Mouse (Mus musculus): ENCODE data around the gene Nrf1. TPM values are rescaled to one million over a fixed set of nuclear protein-coding genes. Genes with fewer than 3 reads are reported as not detected.

Nrf1 gene
- polyA plus RNA-seq, 1 experiment: 84.9 TPM

GRCm38 (mm10) chr6:30021656-30022055 is 26.1 kb upstream of the Nrf1 start:
- 73% methylated on average over 5 of the region's 5 CpGs for WGBS
- TF ChIP-seq CTCF (IDR thresholded peaks at IDR 0.05; ENCODE audit: insufficient read depth, low read depth, low read length): no peak
- TF ChIP-seq POLR2A (IDR thresholded peaks at IDR 0.05; ENCODE audit: insufficient read depth, low read depth, low read length): no peak
- no peak overlapping the region for H3K27ac ChIP-seq (ENCODE audit: insufficient read depth, low read depth, low read length)
- no peaks in the 10 kb centered on the region for H3K4me1 ChIP-seq (ENCODE audit: control insufficient read depth, insufficient read depth, low read length)
- no peak overlapping the region for H3K4me3 ChIP-seq (ENCODE audit: insufficient read depth, low read depth, low read length)

GRCm38 (mm10) chr6:30026799-30027198 is 21.0 kb upstream of the Nrf1 start:
- TF ChIP-seq POLR2A (IDR thresholded peaks at IDR 0.05; ENCODE audit: insufficient read depth, low read depth, low read length) (no peak), CTCF (IDR thresholded peaks at IDR 0.05; ENCODE audit: insufficient read depth, low read depth, low read length) (no peak)
- H3K4me1 ChIP-seq (ENCODE audit: control insufficient read depth, insufficient read depth, low read length): no peaks in the 10 kb centered on the region
- 75% methylated on average over 10 of the region's 10 CpGs for whole genome bisulfite sequencing
- no peak overlapping the region for H3K27ac ChIP-seq (ENCODE audit: insufficient read depth, low read depth, low read length)
- H3K4me3 ChIP-seq (ENCODE audit: insufficient read depth, low read depth, low read length): no peak overlapping the region

GRCm38 (mm10) chr6:30028358-30028757 is 19.4 kb upstream of the Nrf1 start:
- TF ChIP-seq CTCF (IDR thresholded peaks at IDR 0.05; ENCODE audit: insufficient read depth, low read depth, low read length) (no peak), POLR2A (IDR thresholded peaks at IDR 0.05; ENCODE audit: insufficient read depth, low read depth, low read length) (no peak)
- Histone ChIP-seq H3K27ac (ENCODE audit: insufficient read depth, low read depth, low read length) (no peak overlapping the region), H3K4me1 (ENCODE audit: control insufficient read depth, insufficient read depth, low read length) (no peaks in the 10 kb centered on the region), H3K4me3 (ENCODE audit: insufficient read depth, low read depth, low read length) (no peak overlapping the region)
- WGBS: 63% methylated on average over 4 of the region's 4 CpGs

GRCm38 (mm10) chr6:30035112-30035511 is 12.7 kb upstream of the Nrf1 start:
- H3K4me3 ChIP-seq (ENCODE audit: insufficient read depth, low read depth, low read length): no peak overlapping the region
- WGBS: 91% methylated on average over 4 of the region's 4 CpGs
- H3K4me1 ChIP-seq (ENCODE audit: control insufficient read depth, insufficient read depth, low read length): no peaks in the 10 kb centered on the region
- TF ChIP-seq CTCF (IDR thresholded peaks at IDR 0.05; ENCODE audit: insufficient read depth, low read depth, low read length) (no peak), POLR2A (IDR thresholded peaks at IDR 0.05; ENCODE audit: insufficient read depth, low read depth, low read length) (no peak)
- H3K27ac ChIP-seq (ENCODE audit: insufficient read depth, low read depth, low read length): no peak overlapping the region

- TF ChIP-seq CTCF (IDR thresholded peaks at IDR 0.05; ENCODE audit: insufficient read depth, low read depth, low read length) (no peak), POLR2A (IDR thresholded peaks at IDR 0.05; ENCODE audit: insufficient read depth, low read depth, low read length) (no peak)
- no peaks in the 10 kb centered on the region for H3K4me1 ChIP-seq (ENCODE audit: control insufficient read depth, insufficient read depth, low read length)
- no peak overlapping the region for H3K27ac ChIP-seq (ENCODE audit: insufficient read depth, low read depth, low read length)
- no peak overlapping the region for H3K4me3 ChIP-seq (ENCODE audit: insufficient read depth, low read depth, low read length)
- WGBS: 38% methylated on average over 1 of the region's 1 CpGs
Observed at GRCm38 (mm10) chr6:30041498-30041897, 6.3 kb upstream of the Nrf1 start.

- Histone ChIP-seq H3K4me1 (ENCODE audit: control insufficient read depth, insufficient read depth, low read length) (no peaks in the 10 kb centered on the region), H3K27ac (ENCODE audit: insufficient read depth, low read depth, low read length) (no peak overlapping the region), H3K4me3 (ENCODE audit: insufficient read depth, low read depth, low read length) (no peak overlapping the region)
- 58% methylated on average over 3 of the region's 3 CpGs for WGBS
- TF ChIP-seq POLR2A (IDR thresholded peaks at IDR 0.05; ENCODE audit: insufficient read depth, low read depth, low read length) (no peak), CTCF (IDR thresholded peaks at IDR 0.05; ENCODE audit: insufficient read depth, low read depth, low read length) (no peak)
Observed at GRCm38 (mm10) chr6:30042483-30042882, 5.3 kb upstream of the Nrf1 start.

GRCm38 (mm10) chr6:30048163-30048500 is 344 bp downstream of the Nrf1 start:
- Histone ChIP-seq H3K27ac (ENCODE audit: insufficient read depth, low read depth, low read length) (peak overlapping the region; percentile 88), H3K4me1 (ENCODE audit: control insufficient read depth, insufficient read depth, low read length) (no peaks in the 10 kb centered on the region), H3K4me3 (ENCODE audit: insufficient read depth, low read depth, low read length) (peak overlapping the region; percentile 94)
- TF ChIP-seq CTCF (IDR thresholded peaks at IDR 0.05; ENCODE audit: insufficient read depth, low read depth, low read length): no peak
- no peak for TF ChIP-seq POLR2A (IDR thresholded peaks at IDR 0.05; ENCODE audit: insufficient read depth, low read depth, low read length)
- WGBS: 1% methylated on average over 45 of the region's 45 CpGs

GRCm38 (mm10) chr6:30048501-30049353 is 939 bp downstream of the Nrf1 start:
- Histone ChIP-seq H3K4me3 (ENCODE audit: insufficient read depth, low read depth, low read length) (peak overlapping the region; percentile 94), H3K4me1 (ENCODE audit: control insufficient read depth, insufficient read depth, low read length) (no peaks in the 10 kb centered on the region), H3K27ac (ENCODE audit: insufficient read depth, low read depth, low read length) (peak overlapping the region; percentile 88)
- TF ChIP-seq CTCF (IDR thresholded peaks at IDR 0.05; ENCODE audit: insufficient read depth, low read depth, low read length) (no peak), POLR2A (IDR thresholded peaks at IDR 0.05; ENCODE audit: insufficient read depth, low read depth, low read length) (no peak)
- under 1% methylated on average over 50 of the region's 54 CpGs for WGBS

- WGBS: 7% methylated on average over 1 of the region's 1 CpGs
- no peak overlapping the region for H3K27ac ChIP-seq (ENCODE audit: insufficient read depth, low read depth, low read length)
- TF ChIP-seq CTCF (IDR thresholded peaks at IDR 0.05; ENCODE audit: insufficient read depth, low read depth, low read length): no peak
- no peak for TF ChIP-seq POLR2A (IDR thresholded peaks at IDR 0.05; ENCODE audit: insufficient read depth, low read depth, low read length)
Observed at GRCm38 (mm10) chr6:30053116-30053515, 5.3 kb downstream of the Nrf1 start.

More at GRCm38 (mm10) chr6:30053116-30053515, 5.3 kb downstream of the Nrf1 start:
- H3K4me3 ChIP-seq (ENCODE audit: insufficient read depth, low read depth, low read length): no peak overlapping the region
- H3K4me1 ChIP-seq (ENCODE audit: control insufficient read depth, insufficient read depth, low read length): no peaks in the 10 kb centered on the region

Data from olfactory bulb, adult 2 months (tissue).